Mouse (Mus musculus) kidney, embryonic 16.5 days (tissue): Measurements from ENCODE around the gene Gm11563. TPM values are rescaled to one million over a fixed set of nuclear protein-coding genes. Genes with fewer than 3 reads are reported as not detected.
"Not testable (repeated sequence)": the region's sequence is repeated elsewhere in the genome, so short reads cannot be mapped to it uniquely, and the experiment has no call there.

ENCODE experiments used
- ATAC-seq: fragments of 200-750 bp; cut with Nextera tagmentation; 2 replicates; pipeline ENCODE4 v1.8.0; 2017; ENCODE audit warnings: moderate TSS enrichment; ENCODE audit not compliant: low FRiP score, low TSS enrichment
- H3K27ac ChIP-seq: fragments of 300-500 bp; sonication (generic); 2 replicates; pipeline ENCODE4 v1.5.1; 2014; ENCODE audit warnings: low read length
- H3K27me3 ChIP-seq: fragments of 300-500 bp; sonication (generic); 2 replicates; pipeline ENCODE4 v1.6.1; 2014; ENCODE audit warnings: low read length, control low read depth, mixed read lengths; ENCODE audit not compliant: insufficient read depth
- H3K36me3 ChIP-seq: fragments of 300-500 bp; sonication (generic); 2 replicates; pipeline ENCODE4 v1.6.1; 2014; ENCODE audit warnings: low read length, control low read depth, mixed read lengths; ENCODE audit not compliant: insufficient read depth
- H3K4me1 ChIP-seq: fragments of 300-500 bp; sonication (generic); 2 replicates; pipeline ENCODE4 v1.6.1; 2014; ENCODE audit warnings: low read length, control low read depth, mixed read lengths; ENCODE audit not compliant: insufficient read depth
- H3K4me2 ChIP-seq: fragments of 300-500 bp; sonication (generic); replicated peaks from 2 replicates; pipeline ENCODE4 v1.6.1; 2014; ENCODE audit warnings: low read depth, low read length
- H3K4me3 ChIP-seq: fragments of 300-500 bp; sonication (generic); 2 replicates; pipeline ENCODE4 v1.5.1; 2014; ENCODE audit warnings: mild to moderate bottlenecking, low read length
- H3K9ac ChIP-seq: fragments of 300-500 bp; sonication (generic); replicated peaks from 2 replicates; pipeline ENCODE4 v1.6.1; 2014; ENCODE audit warnings: low read length
- H3K9me3 ChIP-seq: fragments of 300-500 bp; sonication (generic); 2 replicates; pipeline ENCODE4 v1.6.1; 2016; ENCODE audit warnings: low read length, control low read depth
- WGBS: fragments of 180-500 bp; shearing (Covaris S2); extraction: QIAGEN DNeasy Blood & Tissue Kit; methylation state at CpG from one replicate; pipeline ENCODE4 v1.1.7; 2014; 5-methylcytosine and 5-hydroxymethylcytosine counted together
- polyA plus RNA-seq: library from polyadenylated mRNA; unstranded; fragments of >200 nt; fragmentation: Nextera tagmentation; extraction: Ambion mirVana; gene quantifications from 2 replicates; pipeline ENCODE4 v1.2.1, GENCODE M21; 2015

Gene Gm11563
- not detected in 2 replicates for polyA plus RNA-seq

DNA sequence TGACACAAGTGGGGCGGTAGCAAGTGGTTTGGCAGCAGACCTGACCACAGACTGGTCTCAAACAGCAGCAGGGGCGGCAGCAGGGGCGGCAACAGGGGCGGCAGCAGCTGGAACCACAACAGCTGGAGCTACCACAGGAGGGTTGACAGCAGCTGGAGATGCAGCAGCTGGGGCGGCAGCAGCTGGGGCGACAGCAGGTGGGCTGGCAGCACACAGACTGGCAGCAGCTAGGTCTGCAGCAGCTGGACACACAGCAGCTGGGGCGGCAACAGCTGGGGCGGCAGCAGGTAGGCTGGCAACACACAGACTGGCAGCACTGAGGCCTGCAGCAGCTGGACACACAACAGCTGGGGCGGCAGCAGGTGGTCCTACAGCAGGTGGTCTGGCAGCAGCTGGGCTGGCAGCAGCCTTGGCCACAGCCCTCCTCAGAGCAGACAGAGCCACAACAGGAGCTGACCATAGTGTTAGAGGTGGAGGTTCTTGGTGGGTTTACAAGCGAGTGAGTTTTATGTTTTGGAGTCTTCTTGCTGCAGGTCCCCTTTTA is at the start of gene Gm11563:
Gene Gm11563, minus strand, starts transcription at position 494 of the 544 bp plus-strand sequence.
- not testable (repeated sequence) for H3K4me2 ChIP-seq, H3K9me3 ChIP-seq, H3K27ac ChIP-seq, H3K4me1 ChIP-seq, H3K36me3 ChIP-seq, H3K9ac ChIP-seq, H3K27me3 ChIP-seq, ATAC-seq, H3K4me3 ChIP-seq
- WGBS = 52% methylated on average over 10 of the region's 10 CpGs

- no peak within 1 kb of the TSS for H3K9ac ChIP-seq
- 95% methylated on average over 1 of the region's 1 CpGs for WGBS
- H3K27ac ChIP-seq = no peak within 1 kb of the TSS
- H3K4me1 ChIP-seq = no peaks in the 10 kb centered on the region
- no peaks in the 10 kb centered on the region for H3K9me3 ChIP-seq
- no peak within 1 kb of the TSS for H3K4me2 ChIP-seq
- no peak within 1 kb of the TSS for H3K4me3 ChIP-seq
- H3K27me3 ChIP-seq = no peaks in the 10 kb centered on the region
- ATAC-seq = no peak
- no peaks in the 10 kb centered on the region for H3K36me3 ChIP-seq
These were observed 31.7 kb upstream of the Gm11563 start, which contains the start of gene Gm14190 for GRCm38 (mm10) chr11:99690463-99690862. Gene Gm14190, minus strand, starts transcription at chr11:99690740.

DNA sequence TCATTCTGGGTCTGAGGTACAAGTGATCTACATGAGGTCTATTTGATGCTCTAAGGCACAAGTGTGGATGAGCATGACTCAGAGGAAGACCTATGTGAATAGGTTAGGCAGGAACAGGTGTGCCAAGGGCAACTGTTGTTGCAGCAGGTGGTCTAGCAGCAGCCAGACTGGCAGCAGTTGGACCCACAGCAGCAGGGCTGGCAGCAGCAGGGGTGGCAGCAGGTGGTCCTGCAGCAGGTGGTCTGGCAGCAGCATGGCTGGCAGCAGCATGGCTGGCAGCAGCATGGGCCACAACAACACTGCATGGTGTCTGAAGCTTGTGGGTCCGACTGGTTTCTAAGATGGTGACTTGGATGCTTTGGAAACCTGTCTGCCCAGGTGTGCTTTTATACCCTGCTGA is 26.5 kb upstream of the Gm11563 start:
- WGBS = 83% methylated on average over 1 of the region's 1 CpGs
- H3K9me3 ChIP-seq, H3K4me3 ChIP-seq, H3K36me3 ChIP-seq, H3K4me1 ChIP-seq, H3K27ac ChIP-seq, H3K27me3 ChIP-seq, ATAC-seq, H3K4me2 ChIP-seq, H3K9ac ChIP-seq: not testable (repeated sequence)

DNA sequence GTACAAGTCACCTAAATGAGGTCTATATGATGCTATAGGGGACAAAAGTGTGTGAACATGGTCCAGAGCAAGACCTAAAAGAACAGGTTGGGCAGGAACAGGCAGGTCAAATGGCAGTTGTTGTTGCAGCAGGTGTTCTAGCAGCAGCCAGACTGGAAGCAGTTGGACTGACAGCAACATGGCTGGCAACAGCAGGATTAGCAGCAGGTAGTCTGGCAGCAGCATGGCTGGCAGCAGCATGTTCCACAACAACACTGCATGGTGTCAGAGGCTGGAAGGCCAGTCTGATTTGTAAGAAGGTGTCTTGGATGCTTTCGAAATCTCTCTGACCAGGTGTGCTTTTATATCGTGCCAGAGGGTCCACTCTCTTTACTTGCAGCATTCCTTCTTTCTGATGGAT is 24.7 kb upstream of the Gm11563 start:
- no peak overlapping the region for H3K4me2 ChIP-seq
- H3K4me3 ChIP-seq = no peak overlapping the region
- no peaks in the 10 kb centered on the region for H3K36me3 ChIP-seq
- no peak overlapping the region for H3K27ac ChIP-seq
- ATAC-seq = no peak
- no peaks in the 10 kb centered on the region for H3K9me3 ChIP-seq
- H3K4me1 ChIP-seq = no peaks in the 10 kb centered on the region
- H3K9ac ChIP-seq = no peak overlapping the region
- H3K27me3 ChIP-seq = no peaks in the 10 kb centered on the region
- 84% methylated on average over 2 of the region's 2 CpGs for whole genome bisulfite sequencing

- Histone ChIP-seq H3K27me3 (no peaks in the 10 kb centered on the region), H3K4me2 (no peak within 1 kb of the TSS), H3K9me3 (no peaks in the 10 kb centered on the region), H3K27ac (no peak within 1 kb of the TSS), H3K9ac (no peak within 1 kb of the TSS), H3K4me1 (no peaks in the 10 kb centered on the region), H3K4me3 (no peak within 1 kb of the TSS), H3K36me3 (no peaks in the 10 kb centered on the region)
- ATAC-seq = no peak
These were observed 7.1 kb upstream of the Gm11563 start, which contains the start of gene Krtap4-6 for GRCm38 (mm10) chr11:99665860-99666259. Gene Krtap4-6, minus strand, starts transcription at chr11:99665960.

GRCm38 (mm10) chr11:99662802-99663201 is 4.0 kb upstream of the Gm11563 start:
- no peak overlapping the region for H3K4me2 ChIP-seq
- H3K4me1 ChIP-seq = no peaks in the 10 kb centered on the region
- no peaks in the 10 kb centered on the region for H3K9me3 ChIP-seq
- H3K4me3 ChIP-seq = no peak overlapping the region
- no peak for ATAC-seq
- H3K9ac ChIP-seq = no peak overlapping the region
- 84% methylated on average over 10 of the region's 10 CpGs for WGBS
- H3K27ac ChIP-seq = no peak overlapping the region
- no peaks in the 10 kb centered on the region for H3K36me3 ChIP-seq
- no peaks in the 10 kb centered on the region for H3K27me3 ChIP-seq

DNA sequence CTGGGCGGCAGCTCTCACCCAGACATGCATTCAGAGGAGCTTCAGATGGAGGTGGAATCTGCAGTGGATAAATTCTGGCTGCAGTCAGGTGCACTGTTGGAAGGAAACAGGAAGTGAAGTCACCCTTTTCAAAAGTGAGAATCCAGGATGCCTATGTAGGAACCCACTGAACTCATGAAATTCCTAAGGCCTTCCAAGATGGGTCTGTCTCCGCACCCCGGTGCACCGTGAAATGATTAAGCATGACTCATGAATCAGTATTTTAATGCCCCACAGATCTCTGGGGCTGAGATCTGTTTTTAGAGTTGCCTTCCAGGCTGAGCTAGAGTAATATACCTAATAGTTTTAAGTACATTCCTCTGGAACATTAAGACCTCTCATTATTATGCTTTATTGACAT is 496 bp upstream of the Gm11563 start:
- no peak for ATAC-seq
- no peaks in the 10 kb centered on the region for H3K36me3 ChIP-seq
- no peaks in the 10 kb centered on the region for H3K27me3 ChIP-seq
- no peak overlapping the region for H3K9ac ChIP-seq
- H3K9me3 ChIP-seq = no peaks in the 10 kb centered on the region
- 76% methylated on average over 4 of the region's 4 CpGs for WGBS
- H3K4me1 ChIP-seq = no peaks in the 10 kb centered on the region
- no peak overlapping the region for H3K27ac ChIP-seq
- no peak overlapping the region for H3K4me2 ChIP-seq
- H3K4me3 ChIP-seq = no peak overlapping the region

DNA sequence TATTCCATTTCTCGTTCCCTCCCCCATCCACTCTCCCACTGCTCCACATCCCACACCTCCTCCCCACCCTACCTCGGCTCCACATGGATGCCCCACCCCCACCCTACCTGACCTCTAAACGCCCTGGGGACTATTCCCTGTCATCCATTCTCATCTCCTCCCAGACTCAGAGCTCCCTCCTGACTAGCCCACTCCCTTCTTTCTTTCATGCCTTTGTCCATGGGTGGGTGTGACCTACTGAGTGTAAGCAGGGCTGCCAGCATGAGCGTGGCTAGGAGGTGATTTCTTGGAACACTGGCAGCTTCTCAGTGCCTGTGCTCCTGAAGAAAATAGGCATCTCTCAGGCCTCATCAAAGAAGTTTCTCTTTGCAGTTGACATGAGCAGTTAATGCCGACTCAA is 1.7 kb downstream of the Gm11563 start:
- H3K27ac ChIP-seq = no peak overlapping the region
- no peaks in the 10 kb centered on the region for H3K4me1 ChIP-seq
- 32% methylated on average over 5 of the region's 5 CpGs for WGBS
- no peaks in the 10 kb centered on the region for H3K9me3 ChIP-seq
- no peak overlapping the region for H3K4me3 ChIP-seq
- ATAC-seq = no peak
- no peak overlapping the region for H3K4me2 ChIP-seq
- H3K36me3 ChIP-seq = no peaks in the 10 kb centered on the region
- no peak overlapping the region for H3K9ac ChIP-seq
- no peaks in the 10 kb centered on the region for H3K27me3 ChIP-seq

DNA sequence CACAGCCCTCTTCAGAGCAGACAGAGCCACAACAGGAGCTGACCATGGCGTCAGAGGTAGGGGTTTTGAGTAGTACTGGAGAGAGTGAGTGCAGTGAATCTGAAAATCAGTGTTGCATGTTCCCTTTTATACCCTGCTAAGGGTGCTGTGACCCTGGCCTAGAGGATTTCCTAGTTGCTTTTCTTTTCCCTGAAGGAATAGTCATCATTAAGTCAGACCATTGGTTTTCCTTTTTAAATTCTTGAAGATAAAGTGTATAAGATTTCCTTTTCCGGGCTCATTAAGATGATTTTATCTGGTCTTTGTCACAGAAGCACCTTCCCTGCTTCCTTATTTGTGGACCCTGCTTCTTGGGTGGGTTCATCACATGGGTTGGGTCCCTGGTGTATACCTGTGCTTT is 8.6 kb downstream of the Gm11563 start, which contains the start of gene Gm11555:
Gene Gm11555, minus strand, starts transcription at position 101 of the 400 bp plus-strand sequence.
- Histone ChIP-seq H3K27ac (no peak within 1 kb of the TSS), H3K4me1 (no peaks in the 10 kb centered on the region), H3K27me3 (no peaks in the 10 kb centered on the region), H3K9me3 (no peaks in the 10 kb centered on the region), H3K4me3 (no peak within 1 kb of the TSS), H3K9ac (no peak within 1 kb of the TSS), H3K36me3 (no peaks in the 10 kb centered on the region), H3K4me2 (no peak within 1 kb of the TSS)
- ATAC-seq = no peak
- 69% methylated on average over 2 of the region's 2 CpGs for WGBS

- WGBS = 80% methylated on average over 15 of the region's 15 CpGs
- no peaks in the 10 kb centered on the region for H3K4me1 ChIP-seq
- no peaks in the 10 kb centered on the region for H3K27me3 ChIP-seq
- no peaks in the 10 kb centered on the region for H3K36me3 ChIP-seq
- no peak for ATAC-seq
- H3K4me3 ChIP-seq = no peak overlapping the region
- H3K4me2 ChIP-seq = no peak overlapping the region
- no peaks in the 10 kb centered on the region for H3K9me3 ChIP-seq
- no peak overlapping the region for H3K27ac ChIP-seq
- no peak overlapping the region for H3K9ac ChIP-seq
These were observed 12.3 kb downstream of the Gm11563 start for GRCm38 (mm10) chr11:99646444-99646843.
